Comparison of ENCODE assay signal across 11 mouse cellular contexts in genomic region chr16:92654294-92654950, GRCm38 (mm10).
DNase-seq lines count a peak whose midpoint lies in the region; ATAC-seq and TF ChIP-seq lines count a peak whose summit lies in the region.
"Had no signal": no experiment of that assay in that cellular context is flagged by ENCODE, and none has a peak within 500 bp of the region (broad histone marks: within the 10 kb centered on the region; RNA-seq: fewer than 3 reads in every experiment).

No protein-coding gene starts in this region.

- H3K4me1 ChIP-seq in lung, adult 2 months (ENCODE audit: control insufficient read depth, insufficient read depth, low read length): peaks cover 3% of the 10 kb centered on the region
- peaks cover 4% of the 10 kb centered on the region for H3K4me1 ChIP-seq in heart, embryonic 11.5 days (ENCODE audit: control insufficient read depth, insufficient read depth, low read length)

- TF ChIP-seq CTCF in lung, adult 2 months (IDR thresholded peaks at IDR 0.05; ENCODE audit: insufficient read depth, low read length): no peak

- H3K36me3 ChIP-seq in heart, embryonic 11.5 days (ENCODE audit: control insufficient read depth, insufficient read depth, low read length): no peaks in the 10 kb centered on the region

- DNase-seq in gastrocnemius, postnatal 14 days: peak; percentile 31
- DNase-seq in gastrocnemius, postnatal 36 days: no peak
- DNase-seq in lung, postnatal 10 days: peak; percentile 44
- no peak for DNase-seq in lung, adult 2 months
- DNase-seq in induced T-regulatory cell, adult 2 months (ENCODE audit: low read depth): peak; percentile 21
- no peak for DNase-seq in right cerebral cortex, postnatal 10 days (ENCODE audit: low spot score in 2 of 2)
- no peak for DNase-seq in adrenal gland, adult 18-20 months (ENCODE audit: low spot score in 2 of 2)
- DNase-seq: heart, postnatal 14 days; right cerebral cortex, postnatal 4 days had no signal

- 31% methylated on average over 5 of the region's 5 CpGs for WGBS in lung, adult 2 months
- WGBS in heart, embryonic 11.5 days (ENCODE audit: insufficient replicate concordance): 60% methylated on average over 5 of the region's 5 CpGs

- no peak overlapping the region for H3K4me2 ChIP-seq in heart, embryonic 11.5 days

- intact Hi-C loops in gastrocnemius, postnatal 14 days (cut with DNase I; ENCODE audit: low total_unique reads): no loop called here
- intact Hi-C loops in gastrocnemius, postnatal 36 days (cut with DNase I): no loop called here

- H3K27ac ChIP-seq in heart, embryonic 11.5 days (ENCODE audit: low read depth, low read length): no peak overlapping the region

- TF ChIP-seq POLR2A in lung, adult 2 months (IDR thresholded peaks at IDR 0.05; ENCODE audit: borderline replicate concordance, extremely low read depth, low read depth, low read length): no peak

- no peak for ATAC-seq in heart, embryonic 11.5 days (replicated peaks; ENCODE audit: insufficient number of reproducible peaks, low FRiP score, low TSS enrichment)
- ATAC-seq: intestine, postnatal 0 days had no signal

- no peak overlapping the region for H3K9ac ChIP-seq in heart, embryonic 11.5 days (ENCODE audit: low read depth, low read length)

- no peaks in the 10 kb centered on the region for H3K9me3 ChIP-seq in heart, embryonic 11.5 days (replicated peaks; ENCODE audit: control insufficient read depth, low read length)

- no peaks in the 10 kb centered on the region; the same call in 1 of the 2 replicates for H3K27me3 ChIP-seq in heart, embryonic 11.5 days (ENCODE audit: control insufficient read depth, insufficient read depth, low read length)

- no peak overlapping the region for H3K4me3 ChIP-seq in lung, adult 2 months (replicated peaks; ENCODE audit: extremely low read depth, low read depth, low read length)
- no peak overlapping the region for H3K4me3 ChIP-seq in heart, embryonic 11.5 days (ENCODE audit: low read depth, low read length)

Comparison
In these comparisons a context has a peak if more than half of its experiments do, and no peak if none do; other contexts are left out.
1. DNase-seq: peak in gastrocnemius, postnatal 14 days (single experiment), lung, postnatal 10 days (single experiment) and induced T-regulatory cell, adult 2 months (single experiment); none in gastrocnemius, postnatal 36 days (0 of 2), lung, adult 2 months (single experiment), right cerebral cortex, postnatal 10 days (0 of 2) and adrenal gland, adult 18-20 months (0 of 2).